Mouse (Mus musculus) intestine, embryonic 15.5 days (tissue): ENCODE results near the gene Gm49361. TPM values are rescaled to one million over a fixed set of nuclear protein-coding genes. Genes with fewer than 3 reads are reported as not detected.
A peak's percentile ranks its signal among the peaks of the same experiment; 100 is the strongest.
"Not testable (repeated sequence)": the region's sequence is repeated elsewhere in the genome, so short reads cannot be mapped to it uniquely, and the experiment has no call there.

ENCODE experiments used
- ATAC-seq: fragments of 200-750 bp; cut with Nextera tagmentation; 2 replicates; pipeline ENCODE4 v1.8.0; 2017; ENCODE audit warnings: moderate TSS enrichment, moderate library complexity
- H3K27ac ChIP-seq: fragments of 300-500 bp; sonication (generic); 2 replicates; pipeline ENCODE4 v1.5.1; 2015; ENCODE audit warnings: mild to moderate bottlenecking, inconsistent platforms
- H3K27me3 ChIP-seq: fragments of 300-500 bp; sonication (generic); replicated peaks from 2 replicates; pipeline ENCODE4 v1.6.1; 2015; ENCODE audit warnings: inconsistent platforms
- H3K36me3 ChIP-seq: fragments of 300-500 bp; sonication (generic); 2 replicates; pipeline ENCODE4 v1.6.1; 2015; ENCODE audit warnings: inconsistent platforms
- H3K4me1 ChIP-seq: fragments of 300-500 bp; sonication (generic); replicated peaks from 2 replicates; pipeline ENCODE4 v1.6.1; 2015; ENCODE audit warnings: inconsistent platforms
- H3K4me2 ChIP-seq: fragments of 300-500 bp; sonication (generic); replicated peaks from 2 replicates; pipeline ENCODE4 v1.6.1; 2015; ENCODE audit warnings: mild to moderate bottlenecking, inconsistent platforms
- H3K4me3 ChIP-seq: fragments of 300-500 bp; sonication (generic); replicated peaks from 2 replicates; pipeline ENCODE4 v1.5.1; 2015; ENCODE audit warnings: inconsistent platforms
- H3K9ac ChIP-seq: fragments of 300-500 bp; sonication (generic); 2 replicates; pipeline ENCODE4 v1.6.1; 2015; ENCODE audit warnings: inconsistent platforms
- H3K9me3 ChIP-seq: fragments of 300-500 bp; sonication (generic); 2 replicates; pipeline ENCODE4 v1.6.1; 2016; ENCODE audit warnings: inconsistent platforms
- WGBS: fragments of 180-500 bp; shearing (Covaris S2); methylation state at CpG from one replicate; pipeline ENCODE4 v1.1.7; 2015; 5-methylcytosine and 5-hydroxymethylcytosine counted together
- polyA plus RNA-seq: library from polyadenylated mRNA; unstranded; fragments of >200 nt; fragmentation: Nextera tagmentation; extraction: Ambion mirVana; gene quantifications from 2 replicates; pipeline ENCODE4 v1.2.1, GENCODE M21; 2015

Gm49361 gene
- polyA plus RNA-seq, 1 experiment from 2014 or later, result 0.05 TPM

- ATAC-seq, result peak; percentile 61; the same call in 1 of the 2 replicates
- Histone ChIP-seq H3K4me2 (no peak overlapping the region), H3K36me3 (no peaks in the 10 kb centered on the region), H3K4me3 (no peak overlapping the region), H3K9me3 (no peaks in the 10 kb centered on the region), H3K9ac (no peak overlapping the region), H3K4me1 (no peaks in the 10 kb centered on the region), H3K27me3 (no peaks in the 10 kb centered on the region), H3K27ac (0 out of 2 replicates have a peak overlapping the region, but pooled peaks have one; percentile 41)
- WGBS, result 28% methylated on average over 9 of the region's 9 CpGs
Measured at GRCm38 (mm10) chr14:57753351-57753992, 7.6 kb upstream of the Gm49361 start.

- not testable (repeated sequence) for H3K4me3 ChIP-seq, H3K4me2 ChIP-seq, H3K9me3 ChIP-seq, H3K27me3 ChIP-seq, ATAC-seq, H3K36me3 ChIP-seq, H3K4me1 ChIP-seq, H3K9ac ChIP-seq, H3K27ac ChIP-seq
Measured at GRCm38 (mm10) chr14:57751006-57751405, 5.1 kb upstream of the Gm49361 start.

- H3K36me3 ChIP-seq, result no peaks in the 10 kb centered on the region
- no peak for ATAC-seq
Measured at GRCm38 (mm10) chr14:57749501-57749900, 3.6 kb upstream of the Gm49361 start.

GRCm38 (mm10) chr14:57745291-57745969 is 473 bp downstream of the Gm49361 start:
- Histone ChIP-seq H3K36me3 (no peaks in the 10 kb centered on the region), H3K4me1 (peaks cover 14% of the 10 kb centered on the region; the same call in 1 of the 2 replicates), H3K4me3 (peak overlapping the region; percentile 91), H3K27ac (peak overlapping the region; percentile 87), H3K4me2 (peak overlapping the region; percentile 89), H3K9me3 (no peaks in the 10 kb centered on the region), H3K27me3 (no peaks in the 10 kb centered on the region), H3K9ac (peak overlapping the region; percentile 89)
- ATAC-seq, result peak; percentile 75
- under 1% methylated on average over 102 of the region's 103 CpGs for WGBS

More at GRCm38 (mm10) chr14:57749501-57749900, 3.6 kb upstream of the Gm49361 start:
- no peak overlapping the region for H3K4me2 ChIP-seq
- 68% methylated on average over 2 of the region's 2 CpGs for WGBS
- no peaks in the 10 kb centered on the region for H3K27me3 ChIP-seq
- no peak overlapping the region for H3K27ac ChIP-seq
- no peaks in the 10 kb centered on the region for H3K9me3 ChIP-seq
- H3K9ac ChIP-seq, result no peak overlapping the region
- no peak overlapping the region for H3K4me3 ChIP-seq
- 0 out of 2 replicates have a peak, but pooled peaks cover 2% of the 10 kb centered on the region for H3K4me1 ChIP-seq

- no peak for ATAC-seq
- Histone ChIP-seq H3K4me2 (peak overlapping the region; percentile 89), H3K9me3 (no peaks in the 10 kb centered on the region), H3K36me3 (no peaks in the 10 kb centered on the region), H3K27ac (0 out of 2 replicates have a peak overlapping the region, but pooled peaks have one; percentile 87), H3K4me1 (peaks cover 14% of the 10 kb centered on the region; the same call in 1 of the 2 replicates), H3K9ac (no peak overlapping the region; the same call in 1 of the 2 replicates), H3K27me3 (no peaks in the 10 kb centered on the region), H3K4me3 (peak overlapping the region; percentile 91)
- under 1% methylated on average over 8 of the region's 8 CpGs for WGBS
Measured at GRCm38 (mm10) chr14:57744547-57744946, 1.4 kb downstream of the Gm49361 start.

- Histone ChIP-seq H3K4me3 (no peak overlapping the region), H3K27ac (no peak overlapping the region), H3K36me3 (no peaks in the 10 kb centered on the region), H3K4me1 (peaks cover 30% of the 10 kb centered on the region), H3K27me3 (no peaks in the 10 kb centered on the region), H3K9ac (no peak overlapping the region), H3K4me2 (no peak overlapping the region), H3K9me3 (no peaks in the 10 kb centered on the region)
- no peak for ATAC-seq
- 78% methylated on average over 8 of the region's 8 CpGs for WGBS
Measured at GRCm38 (mm10) chr14:57740651-57741050, 5.3 kb downstream of the Gm49361 start.

GRCm38 (mm10) chr14:57737089-57737488 is 8.8 kb downstream of the Gm49361 start:
- Histone ChIP-seq H3K9me3 (no peaks in the 10 kb centered on the region), H3K36me3 (no peaks in the 10 kb centered on the region), H3K4me1 (peaks cover 32% of the 10 kb centered on the region), H3K4me3 (no peak overlapping the region), H3K27me3 (no peaks in the 10 kb centered on the region), H3K27ac (no peak overlapping the region), H3K4me2 (no peak overlapping the region), H3K9ac (no peak overlapping the region)
- ATAC-seq, result peak; percentile 37; the same call in 1 of the 2 replicates

GRCm38 (mm10) chr14:57736141-57736540 is 9.8 kb downstream of the Gm49361 start:
- Histone ChIP-seq H3K9ac (no peak overlapping the region), H3K4me3 (no peak overlapping the region), H3K9me3 (no peaks in the 10 kb centered on the region), H3K27ac (no peak overlapping the region), H3K4me2 (no peak overlapping the region), H3K27me3 (no peaks in the 10 kb centered on the region), H3K4me1 (peaks cover 36% of the 10 kb centered on the region), H3K36me3 (no peaks in the 10 kb centered on the region)
- 52% methylated on average over 4 of the region's 4 CpGs for WGBS
- no peak for ATAC-seq

- Histone ChIP-seq H3K4me3 (no peak overlapping the region), H3K9ac (no peak overlapping the region), H3K9me3 (no peaks in the 10 kb centered on the region), H3K4me1 (peaks cover 48% of the 10 kb centered on the region), H3K27ac (no peak overlapping the region), H3K36me3 (no peaks in the 10 kb centered on the region), H3K27me3 (no peaks in the 10 kb centered on the region), H3K4me2 (no peak overlapping the region)
- ATAC-seq, result no peak
- WGBS, result 64% methylated on average over 6 of the region's 6 CpGs
Measured at GRCm38 (mm10) chr14:57732668-57733293, 13.1 kb downstream of the Gm49361 start.

GRCm38 (mm10) chr14:57730527-57730926 is 15.4 kb downstream of the Gm49361 start:
- H3K9ac ChIP-seq, result peak overlapping the region; percentile 17; the same call in 1 of the 2 replicates
- peaks cover 6% of the 10 kb centered on the region; the same call in 1 of the 2 replicates for H3K36me3 ChIP-seq
- H3K4me3 ChIP-seq, result no peak overlapping the region
- H3K27ac ChIP-seq, result peak overlapping the region; percentile 77
- no peaks in the 10 kb centered on the region for H3K27me3 ChIP-seq
- peak; percentile 64 for ATAC-seq
- H3K4me2 ChIP-seq, result peak overlapping the region; percentile 30; the same call in 1 of the 2 replicates
- 34% methylated on average over 9 of the region's 9 CpGs for WGBS
- H3K4me1 ChIP-seq, result peaks cover 34% of the 10 kb centered on the region
- H3K9me3 ChIP-seq, result 0 out of 2 replicates have a peak, but pooled peaks cover 5% of the 10 kb centered on the region

GRCm38 (mm10) chr14:57729975-57730499 is 15.9 kb downstream of the Gm49361 start:
- ATAC-seq, result peak; percentile 94
- H3K9me3 ChIP-seq, result 0 out of 2 replicates have a peak, but pooled peaks cover 5% of the 10 kb centered on the region
- no peak overlapping the region for H3K4me3 ChIP-seq
- H3K27me3 ChIP-seq, result no peaks in the 10 kb centered on the region
- 40% methylated on average over 5 of the region's 5 CpGs for WGBS
- H3K4me1 ChIP-seq, result peaks cover 30% of the 10 kb centered on the region
- H3K27ac ChIP-seq, result peak overlapping the region; percentile 77
- H3K9ac ChIP-seq, result peak overlapping the region; percentile 17; the same call in 1 of the 2 replicates
- H3K36me3 ChIP-seq, result peaks cover 6% of the 10 kb centered on the region; the same call in 1 of the 2 replicates
- peak overlapping the region; percentile 30; the same call in 1 of the 2 replicates for H3K4me2 ChIP-seq

- WGBS, result 70% methylated on average over 8 of the region's 8 CpGs
- Histone ChIP-seq H3K9me3 (0 out of 2 replicates have a peak, but pooled peaks cover 5% of the 10 kb centered on the region), H3K27me3 (no peaks in the 10 kb centered on the region), H3K4me3 (no peak overlapping the region), H3K4me1 (peaks cover 25% of the 10 kb centered on the region), H3K9ac (no peak overlapping the region), H3K27ac (peak overlapping the region; percentile 77), H3K36me3 (peaks cover 6% of the 10 kb centered on the region; the same call in 1 of the 2 replicates), H3K4me2 (no peak overlapping the region)
- ATAC-seq, result no peak
Measured at GRCm38 (mm10) chr14:57729364-57729763, 16.5 kb downstream of the Gm49361 start.
